Mouse (Mus musculus) liver, postnatal 0 days (tissue): Measurements from ENCODE around the gene Gabpb2. TPM values are rescaled to one million over a fixed set of nuclear protein-coding genes. Genes with fewer than 3 reads are reported as not detected.

Experiments
- ATAC-seq: fragments of 200-750 bp; cut with Nextera tagmentation; 2 replicates; pipeline ENCODE4 v1.8.0; 2017; ENCODE audit warnings: mild to moderate bottlenecking, moderate library complexity
- DNase-seq: peaks from one replicate; pipeline ENCODE4 v3.0.0-alpha.2; 2016
- H3K27ac ChIP-seq: fragments of 300-500 bp; sonication (generic); 2 replicates; pipeline ENCODE4 v1.5.1; 2014; ENCODE audit warnings: antibody characterized with exemption, moderate library complexity, mild to moderate bottlenecking, low read depth
- H3K27me3 ChIP-seq: fragments of 300-500 bp; sonication (generic); 2 replicates; pipeline ENCODE4 v1.6.1; 2014; ENCODE audit warnings: low read length, control low read depth, mixed read lengths; ENCODE audit not compliant: insufficient read depth
- H3K36me3 ChIP-seq: fragments of 300-500 bp; sonication (generic); replicated peaks from 2 replicates; pipeline ENCODE4 v1.6.1; 2014; ENCODE audit warnings: mild to moderate bottlenecking, control low read depth, low read length, moderate library complexity, mixed read lengths; ENCODE audit not compliant: insufficient read depth
- H3K4me1 ChIP-seq: fragments of 300-500 bp; sonication (generic); 2 replicates; pipeline ENCODE4 v1.6.1; 2014; ENCODE audit warnings: antibody characterized with exemption, mild to moderate bottlenecking, control low read depth; ENCODE audit not compliant: insufficient read depth
- H3K4me2 ChIP-seq: fragments of 300-500 bp; sonication (generic); 2 replicates; pipeline ENCODE4 v1.6.1; 2014; ENCODE audit warnings: low read depth, mild to moderate bottlenecking, low read length, moderate library complexity, mixed read lengths
- H3K4me3 ChIP-seq: fragments of 300-500 bp; sonication (generic); 2 replicates; pipeline ENCODE4 v1.5.1; 2014; ENCODE audit warnings: low read depth, low read length
- H3K9ac ChIP-seq: fragments of 300-500 bp; sonication (generic); replicated peaks from 2 replicates; pipeline ENCODE4 v1.6.1; 2014; ENCODE audit warnings: mild to moderate bottlenecking, moderate library complexity
- H3K9me3 ChIP-seq: fragments of 300-500 bp; sonication (generic); 2 replicates; pipeline ENCODE4 v1.6.1; 2016; ENCODE audit warnings: mild to moderate bottlenecking, control low read depth, low read length, mixed read lengths
- CTCF ChIP-seq: sonication (generic); IDR thresholded peaks from 2 replicates; pipeline ENCODE4 v1.5.1; 2016; ENCODE audit warnings: antibody characterized with exemption, low read depth
- EP300 ChIP-seq: IDR thresholded peaks from 2 replicates; pipeline ENCODE4 v1.6.1; 2016; ENCODE audit warnings: antibody characterized with exemption, low read depth, mild to moderate bottlenecking
- WGBS: fragments of 180-500 bp; shearing (Covaris S2); extraction: QIAGEN DNeasy Blood & Tissue Kit; methylation state at CpG from one replicate; pipeline ENCODE4 v1.1.7; 2014; ENCODE audit not compliant: insufficient replicate concordance; 5-methylcytosine and 5-hydroxymethylcytosine counted together
- polyA plus RNA-seq: library from polyadenylated mRNA; unstranded; fragments of >200 nt; fragmentation: Nextera tagmentation; extraction: Ambion mirVana; gene quantifications from 2 replicates; pipeline ENCODE4 v1.2.1, GENCODE M21; 2015

Gabpb2 gene
- polyA plus RNA-seq, 1 experiment from 2014 or later = 3.9 TPM

- TF ChIP-seq EP300 = no peak
- peak overlapping the region; percentile 30; the same call in 1 of the 2 replicates for H3K27ac ChIP-seq
- 68% methylated on average over 7 of the region's 7 CpGs for WGBS
- H3K36me3 ChIP-seq = peaks cover 48% of the 10 kb centered on the region
- peaks cover 28% of the 10 kb centered on the region for H3K4me1 ChIP-seq
- H3K4me3 ChIP-seq = no peak overlapping the region
- no peak overlapping the region for H3K9ac ChIP-seq
- no peaks in the 10 kb centered on the region for H3K9me3 ChIP-seq
- no peak overlapping the region for H3K4me2 ChIP-seq
- no peaks in the 10 kb centered on the region for H3K27me3 ChIP-seq
- DNase-seq (no peak), ATAC-seq (no peak)
Observed at GRCm38 (mm10) chr3:95232771-95233170, 15.1 kb upstream of the Gabpb2 start.

DNA sequence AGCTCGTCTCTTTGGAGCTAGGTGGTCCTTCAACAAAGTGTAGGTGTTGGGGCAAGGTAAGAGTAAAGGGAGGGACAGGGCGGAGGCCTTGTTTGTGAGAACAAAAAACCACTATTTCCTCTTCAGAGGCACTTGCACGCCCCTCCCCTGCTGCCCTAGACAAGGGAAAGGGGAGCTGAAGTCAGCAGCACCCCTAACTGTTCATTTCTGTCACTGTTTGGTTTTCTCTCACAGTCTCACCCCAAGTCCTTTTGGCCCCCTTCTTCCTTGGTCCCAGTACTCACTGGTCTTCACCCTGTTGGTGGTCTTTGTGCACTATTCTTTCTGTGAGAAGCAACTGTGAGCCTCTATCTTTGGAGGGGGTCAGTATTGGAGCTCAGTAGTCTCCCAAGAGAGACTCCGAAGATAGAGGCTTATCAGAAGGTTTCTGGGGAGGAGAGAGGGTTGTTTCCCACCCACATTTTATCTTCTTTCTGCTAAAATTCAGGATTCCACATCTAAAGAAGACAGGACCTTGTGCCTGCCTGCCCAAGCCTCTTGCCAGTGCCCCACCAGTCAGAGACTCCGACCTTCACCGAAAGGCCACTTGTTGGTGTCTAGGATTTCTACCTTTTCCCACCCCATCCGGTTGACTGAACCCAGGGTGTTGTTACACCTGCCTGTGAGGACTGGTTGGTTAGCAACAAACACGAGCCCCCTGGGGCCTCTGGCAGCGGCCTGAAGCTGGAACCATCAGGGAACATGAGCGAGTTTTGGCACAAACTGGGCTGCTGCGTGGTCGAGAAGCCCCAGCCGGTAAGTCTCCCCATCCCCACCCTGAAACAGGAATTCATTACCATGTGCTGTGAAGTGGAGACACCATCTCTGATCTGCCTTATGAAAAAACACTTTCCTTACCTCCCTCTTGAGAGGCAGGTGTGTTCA lies 13.8 kb upstream of the Gabpb2 start, which contains the start of gene Mllt11:
Gene Mllt11 (minus strand): TSS at position 874 of the 924 bp plus-strand sequence.
- DNase-seq = peak; percentile 29
- H3K4me3 ChIP-seq = peak within 1 kb of the TSS; percentile 91
- WGBS = 55% methylated on average over 13 of the region's 13 CpGs
- no peak for TF ChIP-seq CTCF
- TF ChIP-seq EP300 = no peak
- H3K27ac ChIP-seq = peak within 1 kb of the TSS; percentile 94
- no peak for ATAC-seq
- peak within 1 kb of the TSS; percentile 93 for H3K9ac ChIP-seq
- peak within 1 kb of the TSS; percentile 95 for H3K4me2 ChIP-seq
- H3K27me3 ChIP-seq = no peaks in the 10 kb centered on the region
- H3K9me3 ChIP-seq = no peaks in the 10 kb centered on the region
- H3K36me3 ChIP-seq = peaks cover 46% of the 10 kb centered on the region
- peaks cover 31% of the 10 kb centered on the region for H3K4me1 ChIP-seq

DNA sequence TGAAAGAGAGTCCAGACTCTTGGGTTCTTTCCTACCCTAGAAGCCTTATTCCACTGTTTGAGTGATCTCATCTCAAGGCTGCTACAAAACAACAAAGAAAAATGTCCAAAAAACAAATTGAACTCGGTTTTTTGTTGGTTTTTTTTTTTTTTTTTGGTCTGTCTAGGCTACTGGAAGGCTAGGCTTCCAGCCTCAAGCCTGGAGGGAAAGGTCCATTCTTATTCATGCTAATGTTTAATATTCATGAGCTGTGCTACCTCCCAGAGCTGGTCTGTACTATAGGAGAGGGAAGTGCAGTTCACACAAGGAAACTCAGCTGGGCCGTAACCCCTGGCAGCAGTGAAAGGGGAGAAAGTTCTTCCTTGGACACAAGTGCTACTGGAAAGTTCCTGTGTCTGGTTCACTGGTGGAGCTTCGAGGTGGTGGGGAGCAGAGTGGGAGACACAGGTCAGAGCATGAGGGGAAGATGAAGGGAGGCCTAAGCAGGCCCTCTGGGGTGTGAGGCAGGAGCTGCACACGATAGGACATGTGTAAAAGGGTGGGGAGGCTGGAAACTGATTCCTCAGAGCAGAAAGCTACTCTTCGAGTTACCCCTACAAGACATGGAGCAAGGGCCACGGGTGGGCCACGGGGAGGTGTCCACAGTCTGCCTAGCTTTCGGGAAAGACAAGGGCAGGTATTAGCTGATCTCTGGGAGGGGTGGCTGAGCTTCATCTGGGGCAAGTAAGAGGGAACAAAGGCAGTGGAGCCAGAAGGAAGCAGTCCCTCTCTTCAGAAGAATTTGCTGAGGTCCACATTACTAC lies 13.0 kb upstream of the Gabpb2 start:
- H3K27ac ChIP-seq = peak overlapping the region; percentile 94
- H3K9ac ChIP-seq = peak overlapping the region; percentile 93
- no peaks in the 10 kb centered on the region for H3K27me3 ChIP-seq
- peaks cover 31% of the 10 kb centered on the region for H3K4me1 ChIP-seq
- H3K4me2 ChIP-seq = peak overlapping the region; percentile 95
- 23% methylated on average over 8 of the region's 8 CpGs for WGBS
- DNase-seq (peak; percentile 26), ATAC-seq (no peak)
- H3K9me3 ChIP-seq = no peaks in the 10 kb centered on the region
- no peak for TF ChIP-seq EP300
- no peak for TF ChIP-seq CTCF
- peak overlapping the region; percentile 91 for H3K4me3 ChIP-seq
- H3K36me3 ChIP-seq = peaks cover 40% of the 10 kb centered on the region

DNA sequence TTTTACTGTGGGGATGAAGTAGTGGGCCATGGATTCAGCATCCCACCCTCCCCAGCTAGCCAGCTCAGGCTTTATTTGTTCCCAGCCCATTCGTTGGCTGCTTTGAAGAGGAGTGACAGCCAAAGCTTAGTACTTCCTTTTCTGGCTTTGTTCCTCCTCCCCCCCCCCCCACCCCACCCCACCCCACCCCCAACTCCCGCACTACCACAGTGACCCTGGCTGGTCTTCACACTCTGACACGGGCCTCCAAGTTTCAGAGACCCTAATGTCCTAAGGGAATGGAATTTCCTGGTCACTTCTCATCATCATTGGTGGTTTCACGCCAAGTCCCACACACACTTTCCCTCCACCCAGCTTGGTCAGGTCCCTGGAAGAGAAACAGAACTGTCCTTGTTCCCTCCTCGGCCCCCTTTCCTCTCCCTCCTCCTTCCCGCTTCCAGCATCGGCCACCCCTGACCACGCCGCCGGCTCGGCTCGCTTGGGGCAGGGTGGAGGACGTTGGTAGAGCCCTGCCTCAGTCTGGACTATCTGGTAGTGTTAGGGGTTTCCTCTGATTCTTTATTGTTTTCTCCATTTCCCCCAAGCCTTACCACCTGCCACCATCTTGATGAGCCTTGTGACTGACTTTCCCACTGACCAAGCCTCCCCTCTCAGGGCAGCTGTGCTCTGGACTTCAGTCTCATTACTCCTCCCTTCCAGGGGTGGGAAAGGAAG lies 12.2 kb upstream of the Gabpb2 start:
- peak; percentile 13; the same call in 1 of the 2 replicates for ATAC-seq
- H3K36me3 ChIP-seq = peaks cover 32% of the 10 kb centered on the region
- H3K4me3 ChIP-seq = peak overlapping the region; percentile 91
- TF ChIP-seq CTCF (no peak), EP300 (no peak)
- DNase-seq = peak; percentile 51
- WGBS = 0% methylated on average over 12 of the region's 13 CpGs
- no peaks in the 10 kb centered on the region for H3K9me3 ChIP-seq
- H3K27ac ChIP-seq = peak overlapping the region; percentile 94
- peak overlapping the region; percentile 93 for H3K9ac ChIP-seq
- no peaks in the 10 kb centered on the region for H3K27me3 ChIP-seq
- H3K4me1 ChIP-seq = peaks cover 31% of the 10 kb centered on the region
- H3K4me2 ChIP-seq = peak overlapping the region; percentile 95

DNA sequence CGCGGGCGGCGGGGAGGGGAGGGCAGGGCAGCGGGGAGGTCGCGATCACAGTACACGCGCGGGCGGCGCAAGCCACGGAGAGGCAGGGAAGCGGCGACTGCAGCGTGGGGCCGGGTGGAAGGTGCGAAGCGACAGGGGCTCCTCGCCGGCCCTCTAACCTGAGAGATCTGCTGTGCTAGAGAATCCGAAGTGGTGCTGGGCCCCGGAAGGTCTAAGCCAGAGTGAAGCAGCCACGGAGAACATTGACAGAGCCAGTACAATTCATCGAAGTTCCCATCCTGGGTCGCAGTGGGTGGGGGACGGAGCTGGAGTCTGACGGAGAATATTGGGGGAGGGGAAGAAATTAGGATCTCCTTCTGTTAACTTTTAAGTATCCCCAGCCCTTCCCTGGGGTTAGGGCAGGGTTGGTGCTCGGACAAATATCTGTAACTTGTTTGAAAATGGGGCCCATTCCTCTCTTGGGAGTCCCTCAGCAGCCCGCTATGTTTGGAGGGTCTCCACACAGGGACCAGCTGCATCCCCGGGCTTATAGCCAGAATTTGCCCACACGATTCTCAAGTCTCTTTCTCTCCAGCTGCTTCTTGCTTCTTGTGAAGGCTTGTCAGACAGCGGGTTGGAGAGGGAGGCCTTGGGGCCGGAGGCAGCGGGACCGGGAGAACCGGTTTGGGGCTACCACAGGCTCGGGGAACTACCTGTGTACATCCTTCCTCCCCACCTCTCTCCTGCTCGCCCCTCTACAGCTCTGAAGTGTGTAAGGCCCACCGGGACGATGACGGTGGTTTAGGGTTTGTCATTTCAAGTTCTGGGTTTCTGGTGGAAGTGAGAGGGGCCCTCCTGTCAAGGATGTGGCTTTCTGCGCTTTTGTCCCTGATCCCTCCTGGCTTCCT lies 11.4 kb upstream of the Gabpb2 start:
- no peaks in the 10 kb centered on the region for H3K9me3 ChIP-seq
- peaks cover 31% of the 10 kb centered on the region for H3K4me1 ChIP-seq
- peaks cover 24% of the 10 kb centered on the region for H3K36me3 ChIP-seq
- H3K27ac ChIP-seq = peak overlapping the region; percentile 94
- no peak for TF ChIP-seq EP300
- no peak for TF ChIP-seq CTCF
- H3K4me2 ChIP-seq = peak overlapping the region; percentile 95
- peak overlapping the region; percentile 93 for H3K9ac ChIP-seq
- under 1% methylated on average over 43 of the region's 43 CpGs for WGBS
- DNase-seq (peak; percentile 46), ATAC-seq (no peak)
- H3K4me3 ChIP-seq = peak overlapping the region; percentile 91
- H3K27me3 ChIP-seq = no peaks in the 10 kb centered on the region
